In genomic region chr14:104644626-104645025, GRCm38 (mm10) we compare ENCODE assay signal across 17 mouse cellular contexts.
A peak's percentile ranks its signal among the peaks of the same experiment; 100 is the strongest.
DNase-seq lines count a peak whose midpoint lies in the region; ATAC-seq lines count a peak whose summit lies in the region.
"Had no signal": no experiment of that assay in that cellular context is flagged by ENCODE, and none has a peak within 500 bp of the region (broad histone marks: within the 10 kb centered on the region; RNA-seq: fewer than 3 reads in every experiment).

No protein-coding gene starts in this region.

- no peak overlapping the region for H3K4me2 ChIP-seq in forebrain, embryonic 15.5 days (replicated peaks)
- H3K4me2 ChIP-seq in forebrain, embryonic 12.5 days = no peak overlapping the region
- no peak overlapping the region for H3K4me2 ChIP-seq in neural tube, embryonic 14.5 days (ENCODE audit: low read depth, low read length)
- H3K4me2 ChIP-seq: heart, embryonic 12.5 days; midbrain, embryonic 12.5 days had no signal

- H3K36me3 ChIP-seq in forebrain, embryonic 15.5 days = no peaks in the 10 kb centered on the region
- no peaks in the 10 kb centered on the region for H3K36me3 ChIP-seq in forebrain, embryonic 12.5 days (replicated peaks)
- H3K36me3 ChIP-seq in neural tube, embryonic 14.5 days (ENCODE audit: control insufficient read depth, insufficient read depth, low read length) = no peaks in the 10 kb centered on the region
- H3K36me3 ChIP-seq: heart, embryonic 12.5 days; midbrain, embryonic 12.5 days had no signal

- intact Hi-C loops in left cerebral cortex, postnatal 4 days (cut with DNase I) = no loop called here

- DNase-seq in left cerebral cortex, postnatal 4 days = peak; percentile 68
- no peak for DNase-seq in left cerebral cortex, adult 11 months (ENCODE audit: low spot score)
- DNase-seq in cerebellum, adult 9-11 months = peak; percentile 12
- no peak for DNase-seq in embryo, embryonic 10.5 days (ENCODE audit: low spot score)
- DNase-seq: heart, postnatal 14 days; kidney, adult 2 months; kidney, postnatal 10 days; liver; lung, postnatal 10 days; retina, postnatal 1 day; right cerebral cortex, postnatal 4 days had no signal

- no peaks in the 10 kb centered on the region for H3K9me3 ChIP-seq in forebrain, embryonic 15.5 days
- H3K9me3 ChIP-seq in forebrain, embryonic 12.5 days = no peaks in the 10 kb centered on the region
- H3K9me3 ChIP-seq in neural tube, embryonic 14.5 days (ENCODE audit: control insufficient read depth, low read length) = no peaks in the 10 kb centered on the region
- H3K9me3 ChIP-seq: heart, embryonic 12.5 days; midbrain, embryonic 12.5 days had no signal

- 57% methylated on average over 4 of the region's 4 CpGs for WGBS in forebrain, embryonic 15.5 days
- 89% methylated on average over 4 of the region's 4 CpGs for WGBS in forebrain, embryonic 12.5 days
- 65% methylated on average over 4 of the region's 4 CpGs for WGBS in neural tube, embryonic 14.5 days

- H3K27ac ChIP-seq in forebrain, embryonic 15.5 days (replicated peaks) = 0 out of 2 replicates have a peak overlapping the region, but pooled peaks have one; percentile 1
- no peak overlapping the region for H3K27ac ChIP-seq in forebrain, embryonic 12.5 days
- no peak overlapping the region for H3K27ac ChIP-seq in neural tube, embryonic 14.5 days (ENCODE audit: low read depth, low read length)
- H3K27ac ChIP-seq: midbrain, embryonic 12.5 days had no signal

- H3K9ac ChIP-seq in forebrain, embryonic 15.5 days (replicated peaks) = no peak overlapping the region
- no peak overlapping the region for H3K9ac ChIP-seq in forebrain, embryonic 12.5 days
- H3K9ac ChIP-seq in neural tube, embryonic 14.5 days (replicated peaks; ENCODE audit: low read depth, low read length) = no peak overlapping the region
- H3K9ac ChIP-seq: heart, embryonic 12.5 days; midbrain, embryonic 12.5 days had no signal

- H3K4me1 ChIP-seq in forebrain, embryonic 15.5 days = peaks cover 18% of the 10 kb centered on the region; the same call in 1 of the 2 replicates
- peaks cover 13% of the 10 kb centered on the region for H3K4me1 ChIP-seq in forebrain, embryonic 12.5 days
- H3K4me1 ChIP-seq in neural tube, embryonic 14.5 days (ENCODE audit: control insufficient read depth, insufficient read depth, low read length) = 0 out of 2 replicates have a peak, but pooled peaks cover 2% of the 10 kb centered on the region
- H3K4me1 ChIP-seq: heart, embryonic 12.5 days had no signal

- H3K4me3 ChIP-seq in forebrain, embryonic 15.5 days = no peak overlapping the region
- H3K4me3 ChIP-seq in forebrain, embryonic 12.5 days (replicated peaks) = no peak overlapping the region
- H3K4me3 ChIP-seq in neural tube, embryonic 14.5 days (ENCODE audit: low read depth, low read length) = no peak overlapping the region
- H3K4me3 ChIP-seq: heart, embryonic 12.5 days; midbrain, embryonic 12.5 days had no signal

- peak; percentile 70 for ATAC-seq in forebrain, embryonic 15.5 days (replicated peaks)
- ATAC-seq in forebrain, embryonic 12.5 days (ENCODE audit: low FRiP score) = no peak
- peak; percentile 78; the same call in 1 of the 2 replicates for ATAC-seq in neural tube, embryonic 14.5 days (ENCODE audit: low read depth)
- ATAC-seq: inflammation-experienced regulatory T-cells, adult 6 months had no signal

- H3K27me3 ChIP-seq in forebrain, embryonic 15.5 days = no peaks in the 10 kb centered on the region
- no peaks in the 10 kb centered on the region for H3K27me3 ChIP-seq in forebrain, embryonic 12.5 days
- H3K27me3 ChIP-seq in neural tube, embryonic 14.5 days (ENCODE audit: control insufficient read depth, insufficient read depth, low read length) = no peaks in the 10 kb centered on the region
- H3K27me3 ChIP-seq: heart, embryonic 12.5 days; midbrain, embryonic 12.5 days had no signal

Comparison
In these comparisons a context has a peak if more than half of its experiments do, and no peak if none do; other contexts are left out.
1. DNase-seq: peak in left cerebral cortex, postnatal 4 days (single experiment) and cerebellum, adult 9-11 months (single experiment); none in left cerebral cortex, adult 11 months (single experiment) and embryo, embryonic 10.5 days (single experiment).